Mouse (Mus musculus) liver, embryonic 15.5 days (tissue): ENCODE measurements at regions not wholly inside any gene's neighbourhood (a gene's known extent, or its start where the extent isn't known, plus 50 kb on each side); places are given as distances from the start of the nearest gene placed in this dataset.

ENCODE experiments used
- ATAC-seq: fragments of 200-750 bp; cut with Nextera tagmentation; 2 replicates; pipeline ENCODE4 v1.8.0; 2017; ENCODE audit warnings: moderate number of reproducible peaks, mild to moderate bottlenecking, moderate library complexity; ENCODE audit not compliant: insufficient read depth
- H3K27ac ChIP-seq: fragments of 300-500 bp; sonication (generic); replicated peaks from 2 replicates; pipeline ENCODE4 v1.5.1; 2015; ENCODE audit warnings: mild to moderate bottlenecking, inconsistent platforms
- H3K27me3 ChIP-seq: fragments of 300-500 bp; sonication (generic); 2 replicates; pipeline ENCODE4 v1.6.1; 2015; ENCODE audit warnings: mild to moderate bottlenecking, inconsistent platforms
- H3K36me3 ChIP-seq: fragments of 300-500 bp; sonication (generic); replicated peaks from 2 replicates; pipeline ENCODE4 v1.6.1; 2015; ENCODE audit warnings: moderate library complexity, mild to moderate bottlenecking, inconsistent platforms
- H3K4me1 ChIP-seq: fragments of 300-500 bp; sonication (generic); replicated peaks from 2 replicates; pipeline ENCODE4 v1.6.1; 2015; ENCODE audit warnings: inconsistent platforms
- H3K4me2 ChIP-seq: fragments of 300-500 bp; sonication (generic); 2 replicates; pipeline ENCODE4 v1.6.1; 2015; ENCODE audit warnings: moderate library complexity, mild to moderate bottlenecking, inconsistent platforms
- H3K4me3 ChIP-seq: fragments of 300-500 bp; sonication (generic); replicated peaks from 2 replicates; pipeline ENCODE4 v1.5.1; 2015; ENCODE audit warnings: mild to moderate bottlenecking, inconsistent platforms
- H3K9ac ChIP-seq: fragments of 300-500 bp; sonication (generic); 2 replicates; pipeline ENCODE4 v1.6.1; 2015; ENCODE audit warnings: moderate library complexity, mild to moderate bottlenecking, inconsistent platforms
- H3K9me3 ChIP-seq: fragments of 300-500 bp; sonication (generic); replicated peaks from 2 replicates; pipeline ENCODE4 v1.6.1; 2016; ENCODE audit warnings: inconsistent platforms
- whole genome bisulfite sequencing: fragments of 180-500 bp; shearing (Covaris S2); methylation state at CpG from one replicate; pipeline ENCODE4 v1.1.7; 2015; ENCODE audit warnings: mixed read lengths; ENCODE audit not compliant: insufficient replicate concordance; 5-methylcytosine and 5-hydroxymethylcytosine counted together

GRCm38 (mm10) chr2:50812296-50812695 is 336.6 kb downstream of the Rnd3 start:
- no peak overlapping the region for H3K4me2 ChIP-seq
- WGBS = 27% methylated on average over 4 of the region's 4 CpGs
- no peak for ATAC-seq

DNA sequence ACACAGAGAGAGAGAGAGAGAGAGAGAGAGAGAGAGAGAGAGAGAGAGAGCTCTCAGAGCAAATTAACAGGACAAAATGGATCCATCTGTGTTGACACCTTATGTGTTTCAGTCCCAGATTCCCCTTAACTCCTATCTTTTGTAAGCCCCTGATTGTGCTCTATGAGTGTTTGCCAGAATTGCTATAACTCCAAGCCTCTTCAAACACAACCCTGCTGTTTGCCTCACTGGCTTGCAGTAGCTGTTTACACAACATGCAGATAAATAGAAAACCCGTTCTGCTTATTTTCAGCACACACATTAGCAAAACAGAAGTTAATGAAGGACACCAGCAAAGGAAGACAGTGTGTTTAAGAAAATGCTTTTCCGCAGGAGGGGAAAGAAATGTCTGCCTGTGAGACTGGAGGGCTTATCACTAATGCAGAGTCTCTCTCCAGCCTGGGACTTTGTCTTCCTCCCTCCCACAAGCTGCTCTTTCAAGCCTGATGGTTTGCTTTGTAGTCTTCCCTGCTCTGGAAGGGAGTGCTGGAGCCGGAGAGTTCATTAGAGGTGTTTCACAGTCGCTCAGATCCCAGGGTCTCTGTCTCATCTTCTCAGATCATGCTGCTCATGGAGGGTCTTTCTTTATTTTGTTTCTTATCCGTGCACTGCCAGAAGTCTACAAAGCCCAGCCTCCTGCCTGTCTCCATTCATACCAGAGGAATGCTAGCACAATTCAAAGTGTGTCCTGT is 338.4 kb downstream of the Rnd3 start:
- no peaks in the 10 kb centered on the region for H3K27me3 ChIP-seq
- WGBS = 26% methylated on average over 5 of the region's 5 CpGs
- no peak overlapping the region for H3K4me3 ChIP-seq
- H3K36me3 ChIP-seq = no peaks in the 10 kb centered on the region
- no peaks in the 10 kb centered on the region for H3K4me1 ChIP-seq
- no peak overlapping the region for H3K9ac ChIP-seq
- no peaks in the 10 kb centered on the region for H3K9me3 ChIP-seq
- H3K27ac ChIP-seq = no peak overlapping the region
- no peak overlapping the region for H3K4me2 ChIP-seq
- ATAC-seq = no peak

More at GRCm38 (mm10) chr2:50812296-50812695, 336.6 kb downstream of the Rnd3 start:
- no peaks in the 10 kb centered on the region for H3K9me3 ChIP-seq
- no peak overlapping the region for H3K27ac ChIP-seq
- no peaks in the 10 kb centered on the region for H3K36me3 ChIP-seq
- H3K4me1 ChIP-seq = no peaks in the 10 kb centered on the region
- H3K9ac ChIP-seq = no peak overlapping the region
- no peak overlapping the region for H3K4me3 ChIP-seq
- no peaks in the 10 kb centered on the region for H3K27me3 ChIP-seq

DNA sequence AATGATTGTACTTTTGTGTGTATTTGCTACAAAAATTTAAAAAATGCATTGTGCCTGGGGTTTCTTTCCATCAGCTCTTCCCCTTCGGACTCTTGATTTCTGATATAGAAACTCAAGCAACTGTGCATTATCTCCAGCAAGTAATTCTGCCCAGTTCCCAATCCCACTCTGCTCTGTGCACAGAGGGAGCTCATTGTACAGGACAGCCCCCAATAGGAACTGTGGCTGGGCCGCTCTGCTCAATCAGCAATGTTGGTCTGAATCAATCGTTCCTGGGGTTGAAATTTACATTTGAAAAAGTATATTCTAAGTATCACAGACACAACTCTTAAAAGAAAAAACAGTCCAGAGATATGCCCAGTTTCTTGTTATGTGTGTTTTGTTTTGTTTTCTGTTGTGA is 339.1 kb downstream of the Rnd3 start:
- no peaks in the 10 kb centered on the region for H3K4me1 ChIP-seq
- H3K27ac ChIP-seq = no peak overlapping the region
- H3K4me2 ChIP-seq = no peak overlapping the region
- no peaks in the 10 kb centered on the region for H3K36me3 ChIP-seq
- no peaks in the 10 kb centered on the region for H3K27me3 ChIP-seq
- H3K4me3 ChIP-seq = no peak overlapping the region
- H3K9ac ChIP-seq = no peak overlapping the region
- WGBS = 60% methylated on average over 3 of the region's 3 CpGs
- ATAC-seq = no peak
- H3K9me3 ChIP-seq = no peaks in the 10 kb centered on the region

- Histone ChIP-seq H3K9ac (no peak overlapping the region), H3K4me1 (no peaks in the 10 kb centered on the region), H3K9me3 (no peaks in the 10 kb centered on the region), H3K36me3 (no peaks in the 10 kb centered on the region), H3K4me2 (no peak overlapping the region), H3K27me3 (no peaks in the 10 kb centered on the region), H3K4me3 (no peak overlapping the region), H3K27ac (no peak overlapping the region)
- ATAC-seq = no peak
- 49% methylated on average over 6 of the region's 6 CpGs for WGBS
Measured at GRCm38 (mm10) chr2:50807162-50807960, 341.6 kb downstream of the Rnd3 start.

DNA sequence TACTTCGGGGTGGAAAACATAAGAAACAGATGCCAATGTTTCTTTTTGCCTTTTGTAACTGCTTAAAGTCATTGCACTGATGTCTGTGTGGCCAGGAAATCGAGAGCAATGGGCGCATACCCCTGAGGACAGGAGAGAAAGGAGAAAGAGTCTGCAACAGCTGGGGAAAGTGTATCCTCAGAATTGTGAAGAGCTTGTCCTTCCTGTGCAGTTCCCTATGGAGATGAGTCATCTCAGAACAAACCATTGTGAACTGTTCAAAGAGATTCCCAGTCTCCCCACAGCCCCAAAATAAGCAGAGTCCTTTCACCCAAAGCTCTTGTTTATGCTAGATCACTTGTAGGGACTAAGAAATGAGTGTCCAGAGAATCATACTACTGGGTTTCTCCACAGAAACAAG is 343.3 kb downstream of the Rnd3 start:
- H3K4me2 ChIP-seq = no peak overlapping the region
- H3K36me3 ChIP-seq = no peaks in the 10 kb centered on the region
- no peaks in the 10 kb centered on the region for H3K9me3 ChIP-seq
- no peak overlapping the region for H3K9ac ChIP-seq
- WGBS = 61% methylated on average over 3 of the region's 3 CpGs
- no peaks in the 10 kb centered on the region for H3K27me3 ChIP-seq
- H3K27ac ChIP-seq = no peak overlapping the region
- no peak for ATAC-seq
- no peak overlapping the region for H3K4me3 ChIP-seq
- no peaks in the 10 kb centered on the region for H3K4me1 ChIP-seq

DNA sequence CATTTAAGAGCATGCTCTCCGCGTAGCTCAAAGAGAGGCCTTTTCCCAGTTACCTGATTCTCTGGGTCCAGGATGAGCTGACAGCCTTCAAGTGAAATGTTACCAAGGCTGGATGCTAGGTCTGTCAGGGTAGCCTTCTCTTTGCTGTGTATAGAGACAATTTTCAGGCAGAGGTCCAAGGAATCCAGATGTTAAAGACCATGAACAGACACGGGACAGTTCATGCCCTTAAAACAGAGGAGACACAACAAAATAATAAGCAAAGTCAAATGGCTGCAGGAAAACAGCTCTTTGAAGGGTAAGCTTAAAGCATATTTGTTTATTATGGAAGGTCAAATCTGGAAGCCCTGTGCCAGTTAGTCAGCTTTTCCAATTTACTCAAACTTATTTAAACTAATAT is 352.8 kb downstream of the Rnd3 start:
- Histone ChIP-seq H3K36me3 (no peaks in the 10 kb centered on the region), H3K4me3 (no peak overlapping the region), H3K9me3 (no peaks in the 10 kb centered on the region), H3K27me3 (no peaks in the 10 kb centered on the region), H3K4me2 (no peak overlapping the region), H3K4me1 (no peaks in the 10 kb centered on the region), H3K27ac (no peak overlapping the region), H3K9ac (no peak overlapping the region)
- 68% methylated on average over 3 of the region's 3 CpGs for WGBS
- no peak for ATAC-seq

- Histone ChIP-seq H3K4me3 (no peak overlapping the region), H3K36me3 (no peaks in the 10 kb centered on the region), H3K9ac (no peak overlapping the region), H3K27ac (no peak overlapping the region), H3K9me3 (no peaks in the 10 kb centered on the region), H3K4me1 (no peaks in the 10 kb centered on the region), H3K27me3 (no peaks in the 10 kb centered on the region), H3K4me2 (no peak overlapping the region)
- ATAC-seq = no peak
- WGBS = 59% methylated on average over 2 of the region's 2 CpGs
Measured at GRCm38 (mm10) chr2:50793616-50794015, 355.3 kb downstream of the Rnd3 start.

GRCm38 (mm10) chr2:50793067-50793466 is 355.8 kb downstream of the Rnd3 start:
- H3K36me3 ChIP-seq = no peaks in the 10 kb centered on the region
- H3K4me3 ChIP-seq = no peak overlapping the region
- no peak overlapping the region for H3K27ac ChIP-seq
- WGBS = 77% methylated on average over 1 of the region's 1 CpGs
- H3K9ac ChIP-seq = no peak overlapping the region
- no peak overlapping the region for H3K4me2 ChIP-seq
- no peaks in the 10 kb centered on the region for H3K9me3 ChIP-seq
- no peaks in the 10 kb centered on the region for H3K4me1 ChIP-seq
- ATAC-seq = no peak
- no peaks in the 10 kb centered on the region for H3K27me3 ChIP-seq

- Histone ChIP-seq H3K9ac (no peak overlapping the region), H3K9me3 (no peaks in the 10 kb centered on the region), H3K27me3 (no peaks in the 10 kb centered on the region), H3K36me3 (no peaks in the 10 kb centered on the region), H3K27ac (no peak overlapping the region), H3K4me3 (no peak overlapping the region), H3K4me1 (no peaks in the 10 kb centered on the region), H3K4me2 (no peak overlapping the region)
- peak; percentile 49; the same call in 1 of the 2 replicates for ATAC-seq
- WGBS = 36% methylated on average over 4 of the region's 4 CpGs
Measured at GRCm38 (mm10) chr2:50789051-50789651, 359.8 kb downstream of the Rnd3 start.

DNA sequence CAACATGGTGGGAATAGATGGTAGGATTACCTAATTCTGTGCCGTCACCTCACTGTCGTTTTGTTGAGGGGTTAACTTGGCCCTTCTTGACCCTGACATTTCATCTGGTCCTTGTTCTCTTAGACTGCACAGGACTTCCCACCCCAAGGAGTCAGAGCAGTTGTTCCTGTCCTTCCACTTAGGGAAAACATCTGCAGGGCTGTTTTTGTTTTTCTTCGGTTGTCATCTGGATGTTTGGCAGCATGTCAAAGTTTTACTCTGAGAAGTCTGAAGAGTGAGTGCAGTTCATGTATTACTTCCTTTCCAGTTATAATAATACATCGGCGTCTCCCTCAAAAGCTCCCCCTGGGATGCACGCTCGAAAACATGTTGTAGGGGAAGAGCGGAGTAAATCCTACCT is 376.8 kb downstream of the Rnd3 start:
- Histone ChIP-seq H3K4me2 (no peak overlapping the region), H3K36me3 (no peaks in the 10 kb centered on the region), H3K4me3 (no peak overlapping the region), H3K9me3 (no peaks in the 10 kb centered on the region), H3K4me1 (no peaks in the 10 kb centered on the region), H3K27me3 (no peaks in the 10 kb centered on the region), H3K9ac (no peak overlapping the region), H3K27ac (no peak overlapping the region)
- no peak for ATAC-seq
- 64% methylated on average over 8 of the region's 8 CpGs for WGBS

DNA sequence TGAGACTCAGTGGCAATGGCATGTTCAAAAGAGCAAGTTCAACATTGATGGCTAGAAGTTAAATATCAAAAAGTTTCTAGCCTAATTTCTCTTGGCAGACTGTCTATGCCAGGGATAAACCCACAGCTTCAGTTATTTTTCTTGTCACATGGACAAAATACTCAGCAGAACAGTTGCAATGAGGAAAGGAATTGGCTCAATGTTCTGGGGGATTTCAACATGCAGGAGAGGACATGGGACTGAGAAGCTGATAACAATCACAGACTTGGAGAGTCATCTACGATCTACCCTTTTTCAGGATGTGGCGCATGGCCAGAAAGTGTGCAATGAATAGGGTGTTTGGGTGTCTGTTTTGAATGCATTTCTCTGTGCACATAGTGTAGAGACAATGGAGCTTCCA is 389.9 kb downstream of the Rnd3 start:
- no peak for ATAC-seq
- H3K4me1 ChIP-seq = no peaks in the 10 kb centered on the region
- H3K27me3 ChIP-seq = no peaks in the 10 kb centered on the region
- H3K36me3 ChIP-seq = no peaks in the 10 kb centered on the region
- WGBS = 54% methylated on average over 2 of the region's 2 CpGs
- no peak overlapping the region for H3K4me2 ChIP-seq
- no peaks in the 10 kb centered on the region for H3K9me3 ChIP-seq
- H3K27ac ChIP-seq = no peak overlapping the region
- no peak overlapping the region for H3K9ac ChIP-seq
- H3K4me3 ChIP-seq = no peak overlapping the region
